Comparison of ENCODE assay signal across 15 mouse cellular contexts in genomic region chr4:40148281-40148680, GRCm38 (mm10).
"Had no signal": no experiment of that assay in that cellular context is flagged by ENCODE, and none has a peak within 500 bp of the region (broad histone marks: within the 10 kb centered on the region; RNA-seq: fewer than 3 reads in every experiment).

No protein-coding gene starts in this region.

- H3K9me3 ChIP-seq: limb, embryonic 13.5 days; liver, embryonic 15.5 days; lung, embryonic 15.5 days; midbrain, embryonic 12.5 days had no signal

- H3K27ac ChIP-seq: kidney, postnatal 0 days; limb, embryonic 13.5 days; liver, embryonic 15.5 days; lung, embryonic 15.5 days; midbrain, embryonic 12.5 days; stomach, postnatal 0 days had no signal

- H3K4me3 ChIP-seq: limb, embryonic 13.5 days; liver, embryonic 15.5 days; lung, embryonic 15.5 days; midbrain, embryonic 12.5 days had no signal

- H3K27me3 ChIP-seq: limb, embryonic 13.5 days; liver, embryonic 15.5 days; lung, embryonic 15.5 days; midbrain, embryonic 12.5 days had no signal

- H3K36me3 ChIP-seq: lung, embryonic 15.5 days; midbrain, embryonic 12.5 days had no signal

- H3K4me2 ChIP-seq: limb, embryonic 13.5 days; liver, embryonic 11.5 days; liver, embryonic 15.5 days; lung, embryonic 15.5 days; midbrain, embryonic 12.5 days had no signal

- DNase-seq: kidney, adult 11 months; kidney, adult 9 months; kidney, postnatal 36 days; left cerebral cortex, postnatal 4 days; lung, postnatal 4 days; right cerebral cortex, postnatal 14 days; thymus, postnatal 4 days had no signal

- ATAC-seq: midbrain, embryonic 16.5 days had no signal

- H3K9ac ChIP-seq: limb, embryonic 13.5 days; liver, embryonic 15.5 days; lung, embryonic 15.5 days; midbrain, embryonic 12.5 days had no signal
